Mouse (Mus musculus): ENCODE measurements around the gene Atp6v0b.

The Atp6v0b gene

DNA sequence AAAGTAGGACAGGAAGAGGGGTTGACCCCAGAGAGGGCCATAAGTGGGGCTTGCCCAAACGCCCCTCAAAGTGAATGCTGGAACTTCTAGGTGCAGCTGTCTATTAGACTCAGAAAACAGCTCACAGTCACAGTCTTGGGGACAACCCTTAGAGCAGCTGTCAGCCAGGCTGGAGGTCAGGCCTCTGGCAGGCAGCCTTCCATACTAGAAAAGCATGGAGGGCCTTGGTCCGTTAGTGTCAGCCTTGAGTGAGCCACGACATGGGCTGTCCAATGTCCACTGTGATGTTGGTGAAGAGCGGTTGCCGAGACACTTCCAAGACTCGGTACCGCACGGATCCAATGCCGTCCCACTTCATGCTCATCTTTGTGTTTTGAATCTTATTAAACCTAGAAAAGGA, 13.5 kb downstream of the Atp6v0b start:
- DNase-seq (ENCODE audit: extremely low read depth, low read depth, low spot score), result no peak

DNA sequence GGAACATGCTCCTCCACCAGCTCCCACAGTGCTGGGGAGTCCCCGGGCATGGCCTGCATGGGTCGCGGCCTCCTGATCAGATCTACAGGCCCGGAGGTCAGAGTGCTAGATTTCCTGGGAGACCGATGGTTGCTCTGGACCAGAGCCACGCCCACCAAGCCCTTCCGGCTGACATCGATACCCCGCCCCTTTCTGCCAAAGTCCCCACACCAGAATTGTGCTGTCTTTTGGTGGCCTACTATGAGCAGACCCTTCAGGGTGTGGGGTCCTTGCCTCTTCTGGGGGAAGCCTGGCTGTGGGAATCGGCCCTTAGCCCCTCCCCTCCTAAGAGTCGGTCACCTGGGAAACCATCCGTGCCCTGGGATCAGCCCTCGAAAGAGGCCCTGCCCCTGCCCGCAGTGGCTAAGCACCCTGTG, 14.7 kb downstream of the Atp6v0b start, which contains the start of gene Ccdc24:
Gene Ccdc24 (minus strand): TSS at position 87 of the 416 bp plus-strand sequence.
- no peak for DNase-seq (ENCODE audit: extremely low read depth, low read depth, low spot score)

DNA sequence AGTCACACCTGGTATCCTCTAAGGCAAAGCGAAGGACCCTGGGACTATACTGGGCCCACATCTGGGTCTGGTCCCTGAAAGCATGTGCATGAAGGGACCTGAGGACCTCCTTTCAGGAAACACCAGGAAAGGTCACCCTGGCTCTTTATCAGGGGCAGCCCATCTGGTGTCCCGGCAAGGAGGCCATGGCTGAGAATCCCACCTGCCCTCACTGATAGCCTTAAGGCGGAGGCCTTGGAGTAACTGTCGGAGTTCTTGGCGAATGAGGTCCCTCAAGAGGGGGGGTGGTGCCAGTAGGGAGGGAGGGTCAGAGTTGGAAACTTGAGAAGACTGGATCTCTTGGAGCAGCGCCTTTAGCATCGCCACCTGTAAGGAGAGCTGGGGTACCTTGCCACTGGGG, 15.3 kb downstream of the Atp6v0b start:
- DNase-seq (ENCODE audit: extremely low read depth, low read depth, low spot score), result no peak

DNA sequence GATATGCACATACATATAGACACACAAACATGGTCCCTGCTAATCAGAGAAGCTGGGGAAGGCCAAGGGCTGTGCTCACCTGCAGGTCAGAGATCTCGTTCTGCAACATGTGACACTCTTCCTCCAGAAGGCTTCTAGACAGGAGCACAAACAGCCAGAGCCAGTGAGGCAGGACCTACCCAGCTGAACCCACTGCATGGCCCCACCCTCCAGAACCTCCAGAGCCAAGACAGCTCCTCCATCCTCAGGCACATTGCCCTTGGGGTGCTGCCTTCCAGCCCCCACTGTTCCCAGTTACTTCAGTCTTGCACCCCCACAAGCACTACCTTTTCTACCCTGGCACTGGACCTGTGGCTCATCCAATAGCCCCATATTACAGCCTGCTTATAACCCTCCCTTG, 16.7 kb downstream of the Atp6v0b start:
- DNase-seq (ENCODE audit: extremely low read depth, low read depth, low spot score), result no peak

DNA sequence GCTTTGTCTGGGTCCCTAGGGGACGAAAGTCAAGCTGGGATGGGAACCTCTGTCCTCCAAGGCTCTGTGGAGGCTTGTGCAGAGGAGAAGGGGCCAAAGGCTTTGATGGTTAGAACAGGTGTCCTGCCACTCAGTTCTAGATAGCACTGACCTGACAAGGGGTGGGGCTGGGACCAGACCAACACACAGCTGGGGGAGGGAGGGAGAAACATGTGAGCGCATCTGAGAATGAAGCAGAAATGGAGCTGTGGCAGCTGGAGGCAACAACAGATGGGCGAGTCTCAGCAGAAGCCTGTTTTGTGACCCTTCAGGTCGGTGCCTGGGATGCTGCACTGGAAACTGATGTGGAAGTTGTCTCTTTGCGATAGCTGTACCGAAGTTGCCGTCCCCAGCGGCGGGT, 17.8 kb downstream of the Atp6v0b start:
- no peak for DNase-seq (ENCODE audit: extremely low read depth, low read depth, low spot score)

DNA sequence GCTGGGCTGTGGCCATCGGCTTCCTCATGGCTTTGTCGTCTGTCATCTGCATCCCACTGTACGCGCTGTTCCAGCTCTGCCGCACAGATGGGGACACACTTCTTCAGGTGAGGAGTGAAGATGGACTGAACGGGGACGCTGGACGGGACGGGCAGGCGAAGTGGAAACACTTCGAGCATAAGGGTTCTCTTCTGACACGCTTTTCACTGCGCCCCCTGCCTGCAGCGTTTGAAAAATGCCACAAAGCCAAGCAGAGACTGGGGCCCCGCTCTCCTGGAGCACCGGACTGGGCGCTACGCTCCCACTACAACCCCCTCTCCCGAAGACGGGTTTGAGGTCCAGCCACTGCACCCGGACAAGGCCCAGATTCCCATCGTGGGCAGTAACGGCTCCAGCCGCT, 19.3 kb downstream of the Atp6v0b start:
- no peak for DNase-seq (ENCODE audit: extremely low read depth, low read depth, low spot score)

DNA sequence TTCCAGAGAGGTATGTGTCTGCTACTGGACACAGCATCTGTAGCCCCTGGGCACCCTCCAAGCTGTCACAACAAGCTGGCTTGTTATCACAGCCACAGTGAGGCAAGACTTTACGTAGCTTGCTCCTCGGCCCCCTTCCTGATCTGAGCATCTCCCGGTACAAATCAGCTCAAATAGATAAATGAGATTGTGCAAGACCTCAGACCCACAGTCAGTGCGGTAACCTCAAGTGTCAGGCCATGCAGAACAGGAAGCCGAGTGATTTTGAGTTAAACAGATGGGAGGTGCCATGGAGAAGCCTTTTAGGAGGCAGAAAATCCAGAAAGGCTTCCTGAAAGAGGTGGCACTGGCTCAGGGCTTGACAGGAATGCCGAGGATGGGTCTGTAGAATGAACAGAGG, 20.1 kb downstream of the Atp6v0b start:
- no peak for DNase-seq (ENCODE audit: extremely low read depth, low read depth, low spot score)

DNA sequence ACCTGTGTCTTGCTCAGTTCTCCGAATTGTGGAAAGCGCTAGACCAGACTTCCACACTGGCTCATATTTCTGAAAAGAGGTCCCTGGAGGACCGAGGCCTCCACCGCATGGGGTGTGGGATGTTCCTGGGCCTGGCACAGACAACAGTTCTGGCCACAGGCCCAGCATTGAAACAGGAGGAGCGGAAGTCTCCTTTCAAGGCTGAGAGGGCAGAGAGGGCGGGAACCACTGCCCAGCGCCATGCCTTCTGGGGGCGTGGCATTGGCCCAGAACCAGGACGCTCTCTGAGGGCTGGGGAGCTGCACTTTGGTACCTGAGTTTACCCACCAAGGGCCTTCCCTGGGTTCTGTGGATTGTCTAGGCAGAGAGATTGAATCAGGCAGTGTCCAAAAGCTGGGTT, 21.1 kb downstream of the Atp6v0b start:
- no peak for DNase-seq (ENCODE audit: extremely low read depth, low read depth, low spot score)

DNA sequence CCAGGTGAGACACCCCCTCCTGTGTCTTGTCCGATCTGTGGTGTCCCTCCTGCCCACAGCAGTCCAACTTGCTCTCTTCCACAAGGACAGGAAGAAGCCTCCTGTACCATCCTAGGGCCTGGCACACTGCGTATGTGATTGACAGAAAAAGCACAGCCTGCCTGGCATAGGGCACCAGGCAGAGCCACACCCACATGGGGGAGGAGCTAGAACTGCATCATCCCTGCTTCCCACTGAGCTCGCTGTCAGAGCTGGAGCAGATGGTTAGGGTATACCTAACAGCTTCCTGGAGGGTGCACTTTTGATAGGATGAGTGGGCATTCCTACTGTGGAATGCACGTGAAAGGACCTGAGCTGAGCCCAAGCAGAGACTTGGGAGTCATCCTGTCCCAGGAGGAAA, 24.3 kb downstream of the Atp6v0b start:
- DNase-seq (ENCODE audit: extremely low read depth, low read depth, low spot score), result no peak

DNA sequence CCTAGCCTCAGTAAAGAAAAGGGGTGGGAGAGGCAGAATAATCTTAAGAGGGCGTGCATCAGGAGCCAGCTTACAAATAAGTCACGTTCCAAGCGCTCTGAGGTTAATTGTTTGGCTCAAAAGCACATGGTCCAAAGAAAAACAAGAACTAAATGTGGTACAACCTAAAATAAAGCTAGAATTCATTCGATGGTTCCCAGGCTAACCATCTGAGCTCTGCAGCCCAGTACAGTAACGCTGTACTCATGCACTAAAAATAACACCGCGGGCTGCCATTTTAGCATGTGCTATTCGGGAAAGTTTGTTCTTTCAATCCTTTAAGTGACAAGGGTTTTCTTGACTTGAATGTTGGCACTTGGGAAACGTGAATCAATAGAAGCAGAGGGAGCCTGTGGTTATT, 26.6 kb downstream of the Atp6v0b start:
- DNase-seq (ENCODE audit: extremely low read depth, low read depth, low spot score), result no peak

DNA sequence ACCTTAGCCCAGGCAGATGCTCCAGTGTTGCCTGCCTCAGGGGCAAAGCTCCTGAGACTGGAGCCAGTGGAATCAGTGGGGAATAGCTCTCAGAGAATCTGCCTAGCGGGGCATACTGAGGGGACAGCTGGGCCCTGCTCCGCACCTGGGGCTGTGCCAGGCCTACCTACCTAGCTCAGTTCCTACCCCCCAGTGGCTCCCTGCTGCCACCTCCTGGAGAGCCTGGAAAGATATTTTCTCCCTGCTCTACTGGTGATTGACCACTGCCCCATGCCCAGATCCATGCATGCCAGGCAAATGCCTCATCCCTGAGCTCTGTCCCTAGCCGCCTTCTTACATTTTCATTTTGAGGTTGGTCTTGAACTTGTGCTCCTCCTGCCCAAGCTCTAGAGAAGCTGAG, 28.3 kb downstream of the Atp6v0b start:
- no peak for DNase-seq (ENCODE audit: extremely low read depth, low read depth, low spot score)

DNA sequence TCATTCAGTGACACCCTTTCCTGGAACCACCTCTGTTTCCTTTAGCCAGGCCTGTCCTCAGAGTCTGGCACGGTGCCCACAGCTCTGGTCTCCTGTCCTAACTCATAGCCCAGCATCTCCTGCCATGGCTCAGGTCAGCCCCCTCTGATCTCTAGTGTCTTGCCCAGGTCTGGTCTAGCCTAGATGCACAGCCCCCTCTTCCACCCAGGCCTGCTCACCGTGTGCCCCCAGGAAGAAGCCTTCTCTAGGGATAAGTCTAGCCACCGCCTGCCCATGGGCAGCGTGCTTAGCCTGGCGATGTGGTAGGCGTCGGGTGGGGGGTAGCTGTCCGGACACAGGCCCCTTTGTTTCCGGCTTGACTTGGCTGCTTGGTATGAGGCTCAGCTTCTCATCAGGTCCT, 32.0 kb downstream of the Atp6v0b start:
- no peak for DNase-seq (ENCODE audit: extremely low read depth, low read depth, low spot score)

DNA sequence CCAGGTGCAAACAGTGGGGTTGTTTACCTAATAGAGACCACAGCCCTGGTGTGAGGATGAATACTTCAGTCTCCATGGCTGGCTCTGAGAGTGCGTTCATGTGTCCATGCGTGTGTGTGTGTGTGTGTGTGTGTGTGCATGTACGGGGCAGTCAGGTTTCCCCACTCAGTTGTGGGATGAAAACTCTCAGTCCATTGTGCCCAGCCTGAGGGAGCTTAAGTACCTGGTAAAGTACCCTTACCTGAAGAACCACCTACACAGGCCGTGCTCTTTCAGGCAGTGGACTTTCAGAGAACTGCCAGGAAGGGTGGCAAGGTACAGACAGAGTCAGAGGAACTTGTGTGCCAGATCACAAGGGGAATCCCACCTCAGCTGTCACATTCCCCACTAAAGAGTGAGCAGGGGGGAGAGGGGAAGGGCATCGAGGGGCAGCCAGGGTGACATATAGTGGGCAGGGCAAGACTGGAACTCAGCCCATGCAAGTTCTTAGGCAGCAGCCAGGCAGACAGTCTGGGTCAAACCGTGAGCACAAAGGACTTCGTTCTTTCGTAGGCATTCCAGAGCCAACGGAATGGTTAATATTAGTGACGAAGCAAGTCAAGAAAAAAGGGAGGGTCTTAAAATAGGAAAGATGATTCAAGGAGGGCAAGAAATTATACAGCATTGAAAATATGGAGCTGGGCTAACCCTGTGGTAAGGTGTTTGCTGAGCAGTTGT, 34.8 kb downstream of the Atp6v0b start:
- no peak for DNase-seq (ENCODE audit: extremely low read depth, low read depth, low spot score)

DNA sequence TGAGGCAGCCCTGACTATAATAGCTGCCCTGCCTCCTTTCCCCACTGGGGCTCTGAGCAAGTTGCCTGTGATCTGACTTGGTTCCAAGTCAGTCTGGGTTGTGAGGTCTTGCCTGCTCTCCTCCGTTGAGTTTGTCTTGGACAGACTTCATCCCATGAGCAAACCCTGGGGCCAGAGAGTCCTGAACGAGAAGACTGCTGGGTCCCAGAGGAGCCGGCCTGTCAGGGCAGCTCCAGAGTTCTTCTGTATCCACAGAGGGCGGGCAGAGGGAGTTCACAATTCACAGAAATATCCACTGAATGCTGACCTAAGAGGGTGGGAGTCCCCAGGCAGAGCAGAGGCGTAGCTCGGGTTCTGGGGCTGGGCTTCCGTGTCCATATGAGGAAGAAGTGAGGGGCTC, 36.3 kb downstream of the Atp6v0b start:
- no peak for DNase-seq (ENCODE audit: extremely low read depth, low read depth, low spot score)

DNA sequence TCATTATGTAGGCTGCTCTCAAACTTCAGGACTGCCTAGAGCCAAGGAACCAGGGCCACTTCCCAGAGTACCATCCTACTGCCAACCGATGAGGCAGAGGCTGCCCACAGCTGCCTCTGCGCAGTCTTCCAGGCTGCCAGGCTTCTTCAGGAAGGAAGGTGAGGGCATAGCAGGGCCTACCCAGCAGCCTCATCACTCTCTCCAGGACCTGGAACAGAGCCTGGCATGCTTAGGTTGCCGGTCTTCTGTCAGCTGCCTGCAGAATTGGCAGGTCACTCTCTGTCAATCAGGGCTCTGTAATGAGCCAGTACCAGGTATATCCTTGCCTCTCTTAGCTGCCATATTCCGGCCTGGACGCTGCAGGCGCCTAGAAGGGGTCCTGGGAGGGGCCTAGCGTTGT, 37.0 kb downstream of the Atp6v0b start:
- no peak for DNase-seq (ENCODE audit: extremely low read depth, low read depth, low spot score)

DNA sequence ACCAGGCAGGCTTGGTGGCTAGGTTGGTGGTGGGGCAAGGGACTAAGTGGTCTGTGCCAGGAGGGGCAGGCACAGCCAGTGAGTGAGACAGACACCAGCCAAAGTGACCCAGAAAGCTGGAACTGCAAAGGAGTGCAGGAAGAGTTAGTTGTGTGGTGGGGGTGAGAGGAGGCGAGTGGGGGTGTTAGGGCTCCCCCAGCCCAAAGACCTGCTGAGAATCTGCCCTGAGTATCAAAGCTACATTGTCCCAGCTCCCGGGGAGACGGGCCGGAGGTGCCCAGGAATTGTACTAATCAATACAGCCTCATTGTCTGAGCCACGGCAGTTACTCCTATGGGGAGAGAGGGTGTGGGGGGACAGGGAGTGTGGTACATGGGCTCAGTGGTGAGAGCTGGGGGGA, 37.6 kb downstream of the Atp6v0b start:
- DNase-seq (ENCODE audit: extremely low read depth, low read depth, low spot score), result no peak

DNA sequence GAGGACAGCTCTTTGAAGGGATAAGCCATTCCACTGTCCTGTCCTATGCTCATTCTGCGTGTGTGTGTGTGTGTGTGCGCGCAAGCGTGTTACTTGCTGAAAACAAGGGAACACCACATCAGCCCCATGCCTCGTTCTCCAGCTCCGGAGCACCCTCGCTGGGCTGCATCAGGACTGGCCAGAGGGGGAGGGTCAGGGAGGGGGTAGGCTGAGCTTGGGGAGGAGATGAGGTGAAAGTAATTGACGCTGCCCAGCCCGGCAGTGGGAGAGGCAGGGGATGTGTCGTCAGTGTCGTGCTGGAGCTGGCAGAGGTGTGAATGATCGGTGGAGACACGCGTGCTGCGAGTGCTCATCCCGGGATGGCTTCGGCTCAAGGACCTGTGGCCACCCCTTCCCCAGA, 38.1 kb downstream of the Atp6v0b start:
- DNase-seq (ENCODE audit: extremely low read depth, low read depth, low spot score), result no peak

DNA sequence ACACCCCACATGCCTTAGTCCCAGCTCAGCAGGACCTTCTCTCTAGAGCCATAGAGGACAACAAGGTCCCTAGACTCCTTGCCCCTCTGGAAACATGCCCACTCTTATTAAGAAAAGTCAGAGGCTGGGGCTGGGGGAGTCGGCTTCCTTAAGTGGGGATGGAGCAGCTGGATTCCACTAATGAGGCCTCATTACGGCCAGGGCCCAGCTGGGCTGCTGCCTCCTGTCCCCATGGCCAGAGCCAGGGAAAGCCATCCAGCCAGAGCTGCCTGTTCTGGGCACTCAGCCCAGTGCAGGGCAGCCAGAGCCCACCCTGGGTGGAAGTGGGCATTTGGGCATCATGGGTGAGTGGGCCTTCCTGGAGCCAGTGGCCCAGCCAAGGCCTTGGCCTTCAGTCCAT, 40.1 kb downstream of the Atp6v0b start:
- no peak for DNase-seq (ENCODE audit: extremely low read depth, low read depth, low spot score)

DNA sequence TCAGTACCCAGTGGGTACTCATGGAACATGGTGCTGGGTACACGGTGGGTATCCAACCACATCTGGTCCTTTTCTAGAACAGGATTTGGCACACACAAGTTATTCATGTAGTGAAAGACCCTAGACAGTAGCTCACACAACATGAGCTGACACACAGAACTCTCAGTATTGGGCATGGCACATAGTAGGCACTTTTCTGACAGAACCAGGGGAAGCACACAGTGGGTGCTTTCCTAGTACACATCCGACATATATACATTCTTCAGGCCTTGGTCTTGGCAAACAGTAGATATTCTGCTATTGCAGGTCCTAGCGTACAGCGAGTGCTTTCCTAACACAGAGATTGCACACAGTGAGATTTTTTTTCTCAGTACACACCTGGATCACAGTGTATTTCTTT, 40.9 kb downstream of the Atp6v0b start:
- no peak for DNase-seq (ENCODE audit: extremely low read depth, low read depth, low spot score)

DNA sequence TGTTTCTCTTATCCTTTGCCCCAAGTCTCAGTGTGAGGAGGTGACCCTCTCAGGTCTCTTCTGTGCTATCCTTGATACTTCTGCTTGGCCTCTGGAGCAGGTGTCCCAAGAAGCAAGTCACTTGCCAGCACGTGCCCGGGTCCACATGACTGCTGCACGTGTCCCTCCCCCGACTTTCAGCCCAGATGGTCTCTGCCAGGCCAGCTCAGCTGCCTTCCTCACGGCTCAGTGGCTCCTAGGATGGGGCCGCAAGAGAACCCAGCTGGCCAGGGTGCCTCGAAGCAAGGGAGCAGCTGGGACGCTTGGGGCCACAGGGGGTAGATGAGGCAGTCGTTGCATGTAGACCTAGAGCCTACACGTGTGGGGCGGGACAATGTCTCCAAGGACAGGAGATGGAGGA, 41.8 kb downstream of the Atp6v0b start:
- no peak for DNase-seq (ENCODE audit: extremely low read depth, low read depth, low spot score)

DNA sequence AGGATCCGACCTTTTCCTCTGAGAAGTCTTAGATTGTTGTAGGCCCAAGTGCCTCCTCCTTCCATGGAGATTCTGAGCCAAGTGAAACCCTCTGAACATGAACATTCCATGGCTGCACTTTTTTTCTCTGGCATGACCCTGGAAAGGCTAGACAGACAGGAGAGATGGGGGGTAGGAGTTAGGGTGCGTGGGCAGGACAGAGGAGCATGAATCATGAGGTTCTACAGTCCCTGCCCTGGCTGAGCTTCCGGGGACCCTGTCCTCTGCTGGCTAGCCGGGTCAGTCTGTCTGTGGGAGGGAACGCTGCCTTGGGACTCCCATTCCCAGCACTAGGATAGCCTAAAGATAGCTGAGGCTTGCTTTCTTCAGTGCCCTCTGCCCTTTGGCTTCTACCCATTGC, 42.7 kb downstream of the Atp6v0b start:
- no peak for DNase-seq (ENCODE audit: extremely low read depth, low read depth, low spot score)

DNA sequence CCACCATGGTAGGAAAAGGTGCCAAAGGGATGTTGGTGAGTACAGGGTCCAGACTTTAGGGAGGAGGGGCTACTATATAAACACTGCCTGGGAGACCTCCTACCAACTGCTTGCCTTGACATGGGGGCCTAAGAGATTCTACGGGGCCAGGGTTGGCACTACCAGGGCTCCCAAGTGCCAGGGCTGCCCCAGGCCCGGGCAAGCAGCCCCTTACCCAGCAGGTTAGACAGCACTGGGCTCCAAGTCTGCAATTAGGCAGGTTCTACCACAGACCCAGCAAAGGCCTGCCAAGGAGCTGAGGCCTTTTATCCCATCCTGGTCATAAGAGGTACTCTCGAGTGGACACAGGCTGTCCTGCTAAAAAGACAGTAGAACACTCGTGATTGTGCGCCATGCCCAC, 44.0 kb downstream of the Atp6v0b start:
- DNase-seq (ENCODE audit: extremely low read depth, low read depth, low spot score), result no peak

DNA sequence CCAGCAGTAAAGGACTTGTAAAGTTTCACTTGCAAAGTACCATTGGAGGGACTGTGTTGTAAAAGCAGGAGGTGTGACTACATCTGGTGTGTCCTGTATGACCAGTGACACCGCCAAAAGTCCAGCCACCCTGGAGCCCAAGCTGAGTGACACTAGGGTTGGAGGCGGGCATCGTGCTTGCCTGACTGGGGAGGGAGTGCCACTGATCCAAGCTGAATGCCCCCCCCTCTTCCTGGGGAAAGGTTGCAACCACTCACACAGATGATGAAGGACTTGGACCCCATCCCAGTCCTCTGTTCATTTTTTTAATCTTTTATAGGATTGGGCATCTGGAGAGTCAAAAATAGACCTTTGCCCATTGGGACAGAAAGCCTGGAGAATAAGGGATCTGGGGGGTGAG, 45.6 kb downstream of the Atp6v0b start:
- DNase-seq (ENCODE audit: extremely low read depth, low read depth, low spot score), result no peak

Data from fat pad, adult 2 months (tissue).